Mouse (Mus musculus) lung, postnatal 4 days (tissue): ENCODE measurements around the gene Nav2.
A peak's percentile ranks its signal among the peaks of the same experiment; 100 is the strongest.

Source experiments
- DNase-seq, 2 experiments: peaks; one replicate each; pipeline ENCODE4 v3.0.0; 2021

Gene Nav2

GRCm38 (mm10) chr7:49373173-49373572 is 464.7 kb downstream of the Nav2 start:
- DNase-seq = no peak

- no peak for DNase-seq
Observed at GRCm38 (mm10) chr7:49373661-49374060, 465.1 kb downstream of the Nav2 start.

- peak; percentile 84 for DNase-seq
Observed at GRCm38 (mm10) chr7:49375499-49375974, 467.0 kb downstream of the Nav2 start.

GRCm38 (mm10) chr7:49378608-49379007 is 470.1 kb downstream of the Nav2 start:
- DNase-seq = no peak

GRCm38 (mm10) chr7:49380940-49381339 is 472.4 kb downstream of the Nav2 start:
- no peak for DNase-seq

GRCm38 (mm10) chr7:49382884-49383283 is 474.4 kb downstream of the Nav2 start:
- DNase-seq = no peak

- DNase-seq = no peak
Observed at GRCm38 (mm10) chr7:49388137-49388536, 479.6 kb downstream of the Nav2 start.

GRCm38 (mm10) chr7:49390312-49390711 is 481.8 kb downstream of the Nav2 start:
- no peak for DNase-seq

- DNase-seq = no peak
Observed at GRCm38 (mm10) chr7:49390829-49391228, 482.3 kb downstream of the Nav2 start.

GRCm38 (mm10) chr7:49392180-49392579 is 483.7 kb downstream of the Nav2 start:
- no peak for DNase-seq

GRCm38 (mm10) chr7:49392834-49393233 is 484.3 kb downstream of the Nav2 start:
- peak in 1 of 2 experiments; percentile 41 for DNase-seq

- DNase-seq = no peak
Observed at GRCm38 (mm10) chr7:49393857-49394256, 485.3 kb downstream of the Nav2 start.

GRCm38 (mm10) chr7:49396202-49396601 is 487.7 kb downstream of the Nav2 start:
- no peak for DNase-seq

- peak; percentile 35 to 38 for DNase-seq
Observed at GRCm38 (mm10) chr7:49397441-49398003, 489.0 kb downstream of the Nav2 start.

- DNase-seq = no peak
Observed at GRCm38 (mm10) chr7:49398020-49398516, 489.6 kb downstream of the Nav2 start.

- peak in 1 of 2 experiments; percentile 69 for DNase-seq
Observed at GRCm38 (mm10) chr7:49399314-49399713, 490.8 kb downstream of the Nav2 start.

GRCm38 (mm10) chr7:49400463-49400862 is 491.9 kb downstream of the Nav2 start:
- peak; percentile 24 to 37 for DNase-seq

GRCm38 (mm10) chr7:49402526-49402925 is 494.0 kb downstream of the Nav2 start:
- DNase-seq = no peak

- DNase-seq = no peak
Observed at GRCm38 (mm10) chr7:49407688-49408087, 499.2 kb downstream of the Nav2 start.

GRCm38 (mm10) chr7:49408625-49409024 is 500.1 kb downstream of the Nav2 start:
- no peak for DNase-seq

GRCm38 (mm10) chr7:49409265-49409664 is 500.7 kb downstream of the Nav2 start:
- DNase-seq = no peak

GRCm38 (mm10) chr7:49410188-49410587 is 501.7 kb downstream of the Nav2 start:
- DNase-seq = no peak

GRCm38 (mm10) chr7:49410892-49411291 is 502.4 kb downstream of the Nav2 start:
- no peak for DNase-seq

- DNase-seq = no peak
Observed at GRCm38 (mm10) chr7:49411803-49412202, 503.3 kb downstream of the Nav2 start.

- no peak for DNase-seq
Observed at GRCm38 (mm10) chr7:49415131-49415530, 506.6 kb downstream of the Nav2 start.
